Mouse (Mus musculus): ENCODE results near the gene Tnn. TPM values are rescaled to one million over a fixed set of nuclear protein-coding genes. Genes with fewer than 3 reads are reported as not detected.
A peak's percentile ranks its signal among the peaks of the same experiment; 100 is the strongest.

The Tnn gene
- polyA plus RNA-seq, 1 experiment from 2014 or later: 0.04 TPM

DNA sequence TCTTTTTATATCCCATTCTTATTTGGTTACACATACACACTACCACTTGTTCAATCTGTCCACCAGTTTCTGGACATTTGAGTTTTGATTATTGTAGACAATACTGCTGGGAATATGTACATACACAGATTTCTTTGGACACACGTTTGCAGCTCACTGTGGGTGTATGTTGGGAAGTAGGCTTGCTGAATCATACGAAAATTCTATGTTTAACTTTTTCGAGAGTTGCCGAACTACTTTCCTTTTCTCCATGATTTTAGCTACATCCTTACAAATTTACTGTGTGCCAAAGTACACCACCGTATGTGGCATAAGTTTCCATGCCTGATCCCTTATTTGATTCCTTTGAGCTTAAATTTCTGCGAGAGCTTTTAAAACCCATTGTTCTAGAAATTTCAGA is 102.5 kb downstream of the Tnn start:
- no peaks in the 10 kb centered on the region for H3K4me1 ChIP-seq (ENCODE audit: control insufficient read depth, insufficient read depth, low read length)
- no peak overlapping the region for H3K4me3 ChIP-seq (ENCODE audit: low read depth, low read length)
- H3K4me2 ChIP-seq (ENCODE audit: low read depth): no peak overlapping the region
- 88% methylated on average over 6 of the region's 6 CpGs for WGBS
- DNase-seq (ENCODE audit: low spot score) (no peak), ATAC-seq (ENCODE audit: insufficient read depth, low FRiP score, low TSS enrichment) (no peak)
- H3K27ac ChIP-seq (ENCODE audit: low read depth, low read length): no peak overlapping the region
- no peaks in the 10 kb centered on the region for H3K36me3 ChIP-seq (ENCODE audit: control insufficient read depth, insufficient read depth, low read length)
- H3K9ac ChIP-seq (ENCODE audit: low read length): no peak overlapping the region
- H3K27me3 ChIP-seq (ENCODE audit: control insufficient read depth, insufficient read depth, low read length): no peaks in the 10 kb centered on the region
- H3K9me3 ChIP-seq (ENCODE audit: control insufficient read depth, low read length): no peaks in the 10 kb centered on the region

DNA sequence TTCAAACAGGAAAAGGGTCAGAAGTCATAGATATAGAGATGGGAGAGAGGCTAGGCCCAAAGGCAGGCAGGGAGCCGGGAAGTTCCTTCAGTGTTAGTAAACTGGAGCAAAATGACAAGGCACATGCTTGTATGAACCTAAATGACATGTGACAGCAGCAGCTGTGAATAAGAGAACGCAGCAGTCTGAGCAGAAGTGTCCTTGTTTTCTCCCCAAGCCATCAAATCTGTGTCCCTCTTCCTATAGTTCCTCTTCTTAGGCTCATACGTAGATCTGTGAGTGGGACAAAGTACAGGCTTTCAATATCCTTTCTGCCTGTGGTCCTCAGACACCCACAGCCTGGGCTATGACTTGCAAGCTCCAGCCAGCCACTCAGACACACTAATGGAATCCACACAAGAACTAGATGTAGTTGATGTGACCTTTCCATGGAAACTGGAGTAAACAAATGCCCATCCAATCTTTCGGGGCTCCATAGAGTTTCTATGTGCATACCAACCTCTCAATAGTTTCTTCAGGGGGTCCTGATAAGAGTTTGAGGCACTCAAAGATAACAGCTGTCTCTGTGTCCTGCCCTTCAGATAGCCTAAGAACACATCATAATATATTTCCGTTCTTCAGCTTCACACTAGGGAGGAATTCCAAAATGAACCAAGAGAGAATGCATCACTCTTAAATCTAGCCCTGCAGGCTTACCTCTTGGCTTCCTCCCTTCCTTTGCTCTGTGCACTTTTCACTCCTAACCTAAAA is 104.1 kb downstream of the Tnn start:
- Histone ChIP-seq H3K9ac (ENCODE audit: low read length) (no peak overlapping the region), H3K4me3 (ENCODE audit: low read depth, low read length) (no peak overlapping the region), H3K9me3 (ENCODE audit: control insufficient read depth, low read length) (no peaks in the 10 kb centered on the region), H3K4me2 (ENCODE audit: low read depth) (no peak overlapping the region), H3K4me1 (ENCODE audit: control insufficient read depth, insufficient read depth, low read length) (no peaks in the 10 kb centered on the region), H3K27ac (ENCODE audit: low read depth, low read length) (no peak overlapping the region), H3K36me3 (ENCODE audit: control insufficient read depth, insufficient read depth, low read length) (no peaks in the 10 kb centered on the region), H3K27me3 (ENCODE audit: control insufficient read depth, insufficient read depth, low read length) (no peaks in the 10 kb centered on the region)
- no peak for ATAC-seq (ENCODE audit: insufficient read depth, low FRiP score, low TSS enrichment)
- DNase-seq (ENCODE audit: low spot score): no peak
- WGBS: 86% methylated on average over 5 of the region's 5 CpGs

DNA sequence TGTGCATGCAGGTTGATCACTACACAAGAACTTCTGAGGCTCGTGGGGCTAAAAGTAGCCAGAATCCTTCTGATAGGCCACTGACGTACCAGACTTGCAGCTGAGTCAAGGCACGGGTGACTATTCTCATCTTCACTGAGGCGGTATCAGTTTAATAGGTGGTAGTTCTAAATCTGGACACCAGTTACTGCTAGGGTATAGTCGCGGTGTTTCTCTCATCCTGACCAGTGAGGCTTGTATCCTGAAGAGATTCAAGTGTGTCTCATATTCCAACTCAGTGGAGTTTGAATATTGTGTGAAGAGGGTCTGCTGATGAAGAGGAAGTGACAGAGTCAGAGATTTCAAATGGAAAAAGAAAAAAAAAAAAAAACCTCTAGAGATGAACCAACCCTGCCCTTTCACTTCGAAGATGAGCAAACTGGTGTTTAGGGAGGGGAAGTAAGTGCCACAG is 105.9 kb downstream of the Tnn start:
- ATAC-seq (ENCODE audit: insufficient read depth, low FRiP score, low TSS enrichment) (no peak), DNase-seq (ENCODE audit: low spot score) (no peak)
- H3K4me1 ChIP-seq (ENCODE audit: control insufficient read depth, insufficient read depth, low read length): no peaks in the 10 kb centered on the region
- no peaks in the 10 kb centered on the region for H3K9me3 ChIP-seq (ENCODE audit: control insufficient read depth, low read length)
- H3K27ac ChIP-seq (ENCODE audit: low read depth, low read length): no peak overlapping the region
- H3K4me3 ChIP-seq (ENCODE audit: low read depth, low read length): no peak overlapping the region
- H3K4me2 ChIP-seq (ENCODE audit: low read depth): no peak overlapping the region
- H3K9ac ChIP-seq (ENCODE audit: low read length): no peak overlapping the region
- no peaks in the 10 kb centered on the region for H3K36me3 ChIP-seq (ENCODE audit: control insufficient read depth, insufficient read depth, low read length)
- 92% methylated on average over 7 of the region's 7 CpGs for whole genome bisulfite sequencing
- no peaks in the 10 kb centered on the region for H3K27me3 ChIP-seq (ENCODE audit: control insufficient read depth, insufficient read depth, low read length)

DNA sequence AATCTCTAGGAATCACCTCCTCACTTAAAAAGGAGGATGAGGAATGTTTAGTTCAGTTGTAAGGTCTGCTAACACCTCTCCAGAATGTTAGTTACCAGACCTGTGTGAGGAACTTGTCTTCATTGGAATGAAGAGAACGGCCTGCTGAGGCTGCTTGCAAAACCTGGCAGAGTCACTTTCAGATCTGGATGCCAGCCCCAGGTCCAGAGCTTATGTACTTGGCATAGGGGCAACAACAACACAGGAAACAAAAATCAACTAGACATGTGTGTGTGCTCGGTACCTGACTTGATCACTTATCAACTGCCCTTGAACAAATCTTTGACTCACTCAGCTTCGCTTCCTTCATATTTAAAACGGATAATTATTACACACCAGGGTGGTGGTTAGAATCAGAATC is 106.6 kb downstream of the Tnn start:
- Histone ChIP-seq H3K4me2 (ENCODE audit: low read depth) (no peak overlapping the region), H3K27me3 (ENCODE audit: control insufficient read depth, insufficient read depth, low read length) (no peaks in the 10 kb centered on the region), H3K9me3 (ENCODE audit: control insufficient read depth, low read length) (no peaks in the 10 kb centered on the region), H3K9ac (ENCODE audit: low read length) (no peak overlapping the region), H3K36me3 (ENCODE audit: control insufficient read depth, insufficient read depth, low read length) (no peaks in the 10 kb centered on the region), H3K4me1 (ENCODE audit: control insufficient read depth, insufficient read depth, low read length) (no peaks in the 10 kb centered on the region), H3K27ac (ENCODE audit: low read depth, low read length) (no peak overlapping the region), H3K4me3 (ENCODE audit: low read depth, low read length) (no peak overlapping the region)
- no peak for DNase-seq (ENCODE audit: low spot score)
- no peak for ATAC-seq (ENCODE audit: insufficient read depth, low FRiP score, low TSS enrichment)
- 87% methylated on average over 4 of the region's 4 CpGs for WGBS

DNA sequence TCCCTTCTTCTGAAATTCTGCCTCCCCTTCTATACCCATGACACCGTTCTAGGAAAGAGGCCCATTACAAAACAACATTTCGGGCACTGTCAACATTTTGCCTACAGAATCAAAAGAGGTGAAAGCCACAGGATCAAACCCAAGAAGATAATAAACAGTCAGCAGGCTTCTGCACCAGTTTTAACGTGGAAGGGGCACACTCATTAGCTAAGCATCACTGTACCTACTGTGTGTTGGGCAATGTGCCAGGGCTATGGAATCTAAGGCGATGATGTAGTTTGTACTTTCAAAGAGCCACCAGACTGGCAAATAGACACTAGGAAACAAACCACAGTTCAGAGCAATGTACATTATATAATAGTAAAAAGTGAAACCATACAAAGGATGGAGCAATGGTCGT is 107.4 kb downstream of the Tnn start:
- H3K36me3 ChIP-seq (ENCODE audit: control insufficient read depth, insufficient read depth, low read length): no peaks in the 10 kb centered on the region
- H3K4me2 ChIP-seq (ENCODE audit: low read depth): no peak overlapping the region
- no peak overlapping the region for H3K27ac ChIP-seq (ENCODE audit: low read depth, low read length)
- no peak overlapping the region for H3K4me3 ChIP-seq (ENCODE audit: low read depth, low read length)
- WGBS: 86% methylated on average over 5 of the region's 5 CpGs
- H3K27me3 ChIP-seq (ENCODE audit: control insufficient read depth, insufficient read depth, low read length): no peaks in the 10 kb centered on the region
- no peak for DNase-seq (ENCODE audit: low spot score)
- no peaks in the 10 kb centered on the region for H3K9me3 ChIP-seq (ENCODE audit: control insufficient read depth, low read length)
- no peaks in the 10 kb centered on the region for H3K4me1 ChIP-seq (ENCODE audit: control insufficient read depth, insufficient read depth, low read length)
- H3K9ac ChIP-seq (ENCODE audit: low read length): no peak overlapping the region
- no peak for ATAC-seq (ENCODE audit: insufficient read depth, low FRiP score, low TSS enrichment)

DNA sequence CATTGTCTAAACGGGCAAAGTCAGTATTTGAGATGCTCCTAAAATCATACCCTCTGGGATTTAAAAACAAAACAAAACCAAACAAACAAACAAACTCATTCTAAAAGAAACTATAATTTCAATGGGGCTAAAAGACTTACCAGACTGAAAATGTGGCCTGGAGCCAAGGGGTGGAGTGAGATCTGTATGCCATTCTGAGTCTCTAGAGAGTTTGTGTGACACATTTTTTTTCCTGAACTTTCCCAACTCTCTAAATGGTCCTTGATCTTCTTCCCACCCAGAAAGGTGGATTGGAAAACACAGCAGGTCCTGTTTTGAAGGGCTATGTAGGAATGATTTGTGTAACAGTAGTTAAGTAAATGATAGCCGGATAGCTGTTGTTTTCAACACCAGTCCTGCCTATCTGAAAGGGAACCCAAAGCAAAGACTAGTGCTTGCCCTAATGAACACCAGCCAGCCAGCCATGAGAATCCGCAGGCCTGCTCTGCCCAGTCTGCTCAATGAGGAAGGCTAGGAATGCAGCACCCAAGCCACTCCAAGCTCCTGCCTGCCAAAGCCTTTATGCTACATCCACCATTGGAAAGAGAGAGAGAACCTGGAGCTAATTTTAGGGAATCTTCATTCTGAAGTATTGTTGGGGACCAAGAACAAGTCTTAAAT is 108.2 kb downstream of the Tnn start:
- no peaks in the 10 kb centered on the region for H3K9me3 ChIP-seq (ENCODE audit: control insufficient read depth, low read length)
- H3K27ac ChIP-seq (ENCODE audit: low read depth, low read length): no peak overlapping the region
- no peaks in the 10 kb centered on the region for H3K27me3 ChIP-seq (ENCODE audit: control insufficient read depth, insufficient read depth, low read length)
- peak overlapping the region; percentile 65; the same call in 1 of the 2 replicates for H3K4me2 ChIP-seq (ENCODE audit: low read depth)
- WGBS: 70% methylated on average over 3 of the region's 3 CpGs
- DNase-seq (ENCODE audit: low spot score) (no peak), ATAC-seq (ENCODE audit: insufficient read depth, low FRiP score, low TSS enrichment) (no peak)
- no peaks in the 10 kb centered on the region for H3K4me1 ChIP-seq (ENCODE audit: control insufficient read depth, insufficient read depth, low read length)
- no peaks in the 10 kb centered on the region for H3K36me3 ChIP-seq (ENCODE audit: control insufficient read depth, insufficient read depth, low read length)
- no peak overlapping the region for H3K4me3 ChIP-seq (ENCODE audit: low read depth, low read length)
- no peak overlapping the region for H3K9ac ChIP-seq (ENCODE audit: low read length)

DNA sequence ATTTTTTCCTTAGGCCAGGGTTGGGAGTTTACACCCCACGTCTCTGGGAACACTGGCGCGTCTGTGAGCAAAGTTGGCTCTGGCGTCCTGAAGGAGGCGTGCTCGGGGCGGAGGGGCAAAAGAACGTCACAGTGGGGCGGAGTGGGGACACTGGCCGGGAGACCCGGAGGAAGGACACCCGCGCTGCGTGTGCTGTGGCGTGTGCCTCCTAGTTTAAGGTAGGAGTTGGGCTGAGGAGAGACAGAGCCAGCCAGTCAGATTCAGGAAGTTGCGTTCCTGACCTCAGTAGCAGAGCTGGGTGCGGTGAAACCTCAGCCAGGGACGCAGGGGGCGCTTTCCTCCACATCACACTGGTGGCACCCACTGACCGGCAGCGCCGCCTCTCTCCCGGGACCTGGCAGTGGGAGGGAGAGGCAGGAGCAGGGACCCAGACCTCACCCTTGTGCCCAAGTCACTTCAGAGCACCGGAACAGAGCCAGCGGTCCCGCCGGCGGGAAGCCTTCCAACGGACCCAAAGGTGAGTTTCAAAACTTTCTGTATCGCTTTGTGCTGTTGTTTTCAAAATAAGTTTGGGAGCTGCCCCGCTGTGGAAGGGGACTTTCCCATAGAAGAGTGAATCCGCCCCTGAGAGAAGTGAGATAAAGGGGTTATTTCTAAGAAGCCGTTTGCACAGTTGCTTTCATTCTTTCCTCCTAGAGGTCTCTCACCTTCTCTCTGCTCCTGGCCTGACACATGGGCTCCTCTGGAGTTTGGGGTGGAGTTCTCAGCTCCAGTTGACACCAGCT is 109.0 kb downstream of the Tnn start, which contains the start of gene 4930523C07Rik:
4930523C07Rik (plus strand) TSS at position 146 of the 785 bp plus-strand sequence.
- H3K4me3 ChIP-seq (ENCODE audit: low read depth, low read length): peak within 1 kb of the TSS; percentile 31
- ATAC-seq (ENCODE audit: insufficient read depth, low FRiP score, low TSS enrichment) (peak; percentile 71), DNase-seq (ENCODE audit: low spot score) (peak; percentile 61)
- peak within 1 kb of the TSS; percentile 52 for H3K9ac ChIP-seq (ENCODE audit: low read length)
- H3K27ac ChIP-seq (ENCODE audit: low read depth, low read length): no peak within 1 kb of the TSS
- WGBS: 4% methylated on average over 33 of the region's 33 CpGs
- H3K9me3 ChIP-seq (ENCODE audit: control insufficient read depth, low read length): no peaks in the 10 kb centered on the region
- no peaks in the 10 kb centered on the region for H3K4me1 ChIP-seq (ENCODE audit: control insufficient read depth, insufficient read depth, low read length)
- H3K36me3 ChIP-seq (ENCODE audit: control insufficient read depth, insufficient read depth, low read length): no peaks in the 10 kb centered on the region
- peak within 1 kb of the TSS; percentile 65 for H3K4me2 ChIP-seq (ENCODE audit: low read depth)
- no peaks in the 10 kb centered on the region for H3K27me3 ChIP-seq (ENCODE audit: control insufficient read depth, insufficient read depth, low read length)

DNA sequence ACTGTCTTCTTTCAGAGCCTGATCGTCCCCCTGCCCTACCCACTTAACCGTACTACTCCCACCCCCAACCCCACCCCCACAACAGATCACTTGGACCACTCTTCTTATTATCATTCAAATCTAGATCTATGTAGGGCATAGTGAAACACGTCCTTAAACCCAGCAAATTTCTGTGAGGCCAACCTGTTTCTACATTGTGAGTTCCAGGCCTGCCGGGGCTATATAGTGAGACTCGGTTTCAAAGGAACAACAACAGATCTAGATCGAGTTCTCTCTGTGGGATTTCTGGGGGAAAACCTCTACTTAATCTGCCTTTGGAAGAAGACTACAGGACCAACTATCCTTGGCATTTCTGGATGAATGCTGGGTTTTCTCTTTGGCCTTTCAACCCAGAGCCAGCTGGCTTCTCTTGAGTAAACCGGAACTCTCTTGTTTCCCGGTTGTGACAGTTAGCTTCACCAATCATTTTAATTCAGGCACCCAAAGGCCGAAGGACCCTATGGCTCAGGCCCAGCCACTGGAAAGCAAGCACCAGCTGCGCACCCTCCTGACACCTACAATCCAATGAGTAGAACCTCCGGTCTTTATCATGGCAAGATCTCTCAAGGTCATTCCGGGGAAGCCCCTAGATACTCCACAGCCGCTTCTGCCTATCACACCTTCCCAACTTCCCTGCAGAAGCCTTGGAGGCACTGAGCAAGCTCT is 110.0 kb downstream of the Tnn start:
- ATAC-seq (ENCODE audit: insufficient read depth, low FRiP score, low TSS enrichment) (no peak), DNase-seq (ENCODE audit: low spot score) (no peak)
- H3K36me3 ChIP-seq (ENCODE audit: control insufficient read depth, insufficient read depth, low read length): no peaks in the 10 kb centered on the region
- no peaks in the 10 kb centered on the region for H3K9me3 ChIP-seq (ENCODE audit: control insufficient read depth, low read length)
- H3K4me2 ChIP-seq (ENCODE audit: low read depth): no peak overlapping the region
- WGBS: 93% methylated on average over 13 of the region's 13 CpGs
- no peak overlapping the region for H3K9ac ChIP-seq (ENCODE audit: low read length)
- H3K4me3 ChIP-seq (ENCODE audit: low read depth, low read length): no peak overlapping the region
- H3K27me3 ChIP-seq (ENCODE audit: control insufficient read depth, insufficient read depth, low read length): no peaks in the 10 kb centered on the region
- H3K27ac ChIP-seq (ENCODE audit: low read depth, low read length): no peak overlapping the region
- H3K4me1 ChIP-seq (ENCODE audit: control insufficient read depth, insufficient read depth, low read length): no peaks in the 10 kb centered on the region
